Mouse (Mus musculus) fat pad, adult 2 months (tissue): ENCODE data around the gene Psen2.
A peak's percentile ranks its signal among the peaks of the same experiment; 100 is the strongest.

Experiments used
- DNase-seq: peaks from one replicate; pipeline ENCODE4 v3.0.0-alpha.2; 2011; ENCODE audit warnings: low read depth, low spot score; ENCODE audit errors: extremely low read depth

The Psen2 gene

DNA sequence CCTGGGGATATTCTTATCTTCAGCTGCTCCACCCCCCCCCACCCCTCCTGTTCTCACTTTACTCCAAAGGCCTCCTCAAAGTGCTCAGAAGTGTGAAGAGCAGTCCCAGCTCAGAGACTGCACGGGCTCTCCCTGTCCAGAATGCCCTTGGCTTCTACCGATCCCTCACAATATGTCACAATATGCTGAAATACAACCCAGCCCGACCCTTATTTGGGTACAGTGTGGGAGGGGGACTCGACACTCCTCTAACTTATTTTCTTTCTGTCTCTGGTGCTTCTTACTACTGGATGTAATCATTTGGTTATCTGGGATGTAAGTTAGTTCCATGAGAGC, 63.6 kb downstream of the Psen2 start:
- DNase-seq: no peak

DNA sequence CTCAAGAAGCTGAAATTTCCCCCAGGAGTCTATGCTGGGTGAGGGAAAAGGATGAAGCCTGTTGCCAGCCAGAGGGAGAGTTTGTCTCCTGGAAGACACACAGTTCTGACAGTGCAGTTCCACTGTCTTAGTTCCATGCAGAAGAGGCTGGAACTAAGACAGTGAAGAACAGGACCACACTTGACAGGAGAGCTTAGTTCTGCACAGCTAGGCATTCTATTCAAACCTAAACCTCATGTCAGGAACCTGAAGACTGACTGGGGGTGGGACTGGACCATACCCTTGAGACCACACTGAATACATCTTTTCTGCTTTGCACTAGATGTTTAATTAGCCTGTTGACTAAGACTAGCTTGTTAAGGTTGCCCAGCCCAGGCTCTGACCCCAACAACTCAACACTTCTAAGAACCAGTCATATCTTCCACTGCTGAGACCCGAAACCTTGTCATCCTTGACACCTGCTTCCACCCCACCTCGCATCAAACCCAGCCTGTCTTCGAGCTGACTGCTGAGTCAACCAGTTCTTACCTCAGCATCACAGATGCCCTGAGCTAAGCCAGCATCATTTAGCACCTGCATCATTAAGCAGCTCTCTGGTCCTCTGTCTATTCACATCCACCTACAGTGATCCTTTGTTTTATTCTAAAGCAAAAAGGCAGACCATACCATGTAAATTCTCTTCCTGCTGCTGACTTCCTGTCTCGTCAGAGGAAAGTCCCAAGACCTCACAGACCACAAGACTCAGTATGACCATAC, 64.1 kb downstream of the Psen2 start, which contains the start of gene Coq8a:
Gene Coq8a (minus strand): TSS at position 644 of the 756 bp plus-strand sequence.
- no peak for DNase-seq

DNA sequence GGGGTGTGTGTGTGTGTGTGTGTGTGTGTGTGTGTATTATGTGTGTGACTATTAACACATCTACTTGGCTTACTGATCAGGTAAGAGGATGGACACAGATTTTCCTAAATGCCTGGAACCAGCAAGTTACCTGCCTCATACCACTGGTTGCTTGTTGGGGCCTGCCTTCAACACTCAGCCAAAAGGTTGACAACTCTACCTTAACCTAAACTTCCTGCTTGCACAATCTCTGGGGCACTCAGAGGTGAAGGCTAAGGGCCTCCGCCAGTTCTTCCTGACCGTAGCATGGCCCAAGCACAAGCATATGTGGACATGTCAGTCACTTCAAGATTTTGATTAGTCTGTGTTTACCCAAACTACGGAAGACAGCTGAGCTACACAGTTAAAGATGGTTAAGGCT, 65.3 kb downstream of the Psen2 start:
- peak; percentile 80 for DNase-seq

DNA sequence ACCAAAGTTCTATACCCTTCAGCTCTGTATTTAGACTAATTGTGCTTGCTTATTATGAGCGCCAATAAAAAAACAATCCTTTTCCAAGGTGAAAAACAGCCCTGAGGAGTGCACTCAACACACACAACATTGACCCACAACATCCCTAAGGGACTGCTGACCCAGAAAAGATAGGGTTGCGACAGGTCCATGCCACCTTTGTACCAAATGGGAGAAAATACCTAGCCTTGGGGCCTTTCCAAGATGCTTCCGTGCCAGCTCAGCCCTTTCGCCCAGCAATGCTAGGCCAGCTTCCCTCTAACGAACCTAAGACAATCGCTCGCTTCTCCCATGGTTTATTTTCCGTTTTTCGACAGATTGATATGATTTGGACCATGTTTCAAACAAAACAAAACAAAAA, 66.7 kb downstream of the Psen2 start:
- DNase-seq: peak; percentile 40

DNA sequence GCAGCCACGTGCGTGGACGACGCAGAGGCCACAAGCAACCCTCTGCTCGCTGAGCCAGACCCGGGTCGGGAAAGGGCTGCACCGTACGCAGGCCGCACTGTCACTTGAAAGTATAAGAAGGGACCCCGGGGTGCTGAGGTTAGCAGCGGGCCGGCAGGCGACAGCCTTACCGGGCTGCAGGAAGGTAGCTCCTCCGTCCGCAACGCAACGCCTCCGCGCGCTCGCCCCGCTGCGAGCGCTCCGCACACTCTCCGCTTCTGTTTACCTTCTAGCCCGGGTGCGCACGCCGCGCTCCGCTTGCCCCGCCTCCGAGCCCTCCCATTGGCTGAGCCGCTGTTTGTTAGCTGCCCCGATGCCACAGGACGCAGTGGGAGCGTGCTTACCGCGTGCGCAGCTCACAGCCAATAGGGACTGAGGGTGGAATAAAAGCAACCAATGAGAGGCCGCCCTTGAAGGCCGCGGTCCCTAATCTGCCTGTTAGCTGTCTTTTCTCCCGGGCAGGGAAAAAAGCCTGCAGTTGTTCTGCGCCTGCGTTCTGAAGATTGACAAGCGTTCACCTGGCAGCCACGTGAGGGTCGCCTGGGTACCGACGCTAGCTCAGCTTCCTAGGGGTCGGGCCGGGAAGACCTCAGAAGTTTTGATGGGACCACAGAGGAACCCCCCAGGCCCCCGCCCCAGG, 67.4 kb downstream of the Psen2 start:
- DNase-seq: peak; percentile 80

DNA sequence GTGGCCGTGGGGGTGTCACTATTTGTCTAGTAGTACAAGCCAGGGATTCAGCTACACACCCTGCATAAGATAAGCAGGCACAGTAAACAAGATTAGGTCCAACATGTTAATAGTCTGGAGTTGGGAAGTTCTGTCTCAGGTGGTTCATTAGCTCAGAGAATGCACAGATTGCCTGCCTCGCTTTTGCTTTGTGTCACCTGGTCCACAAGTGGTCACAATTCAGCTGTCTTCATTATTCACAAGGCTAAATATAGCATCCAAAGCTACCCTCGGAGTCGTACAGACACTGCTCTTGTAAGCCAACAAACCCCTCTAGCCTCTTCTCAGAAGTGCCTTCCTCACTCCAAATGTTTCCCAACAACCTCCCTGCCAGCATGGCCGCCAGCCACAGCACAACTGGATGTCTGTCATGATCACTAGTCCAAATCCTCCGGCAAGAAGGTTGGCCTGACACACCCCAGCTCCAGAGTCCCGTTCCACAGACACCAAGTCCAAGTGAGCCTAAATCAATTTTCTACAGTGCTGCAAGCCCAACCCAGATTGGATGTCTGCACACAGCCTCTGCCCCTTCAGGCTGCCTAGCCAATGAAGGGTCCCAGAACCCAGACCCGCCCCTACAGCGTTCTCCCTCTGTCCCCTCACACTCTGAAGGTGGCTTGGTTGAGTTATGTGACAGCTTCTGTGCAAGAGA, 68.3 kb downstream of the Psen2 start:
- no peak for DNase-seq

DNA sequence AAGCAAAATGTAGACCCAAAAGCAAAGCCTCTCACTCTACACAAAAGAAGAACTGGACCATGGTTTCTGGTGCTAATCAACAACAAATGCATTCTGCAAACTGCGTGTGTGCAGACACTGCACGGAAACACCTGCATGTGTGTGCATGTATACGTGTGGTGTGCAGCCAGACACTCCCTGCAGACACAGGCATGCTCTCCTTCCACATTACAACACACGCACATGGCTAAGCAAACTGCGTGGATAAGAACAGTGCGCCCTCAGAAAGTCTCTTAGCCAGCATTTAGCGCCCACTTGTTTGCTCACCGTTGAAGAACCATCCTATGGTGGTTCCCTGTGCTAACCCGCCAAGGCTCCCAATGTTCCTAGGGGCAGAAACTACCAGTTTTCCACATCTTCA, 69.2 kb downstream of the Psen2 start:
- no peak for DNase-seq

DNA sequence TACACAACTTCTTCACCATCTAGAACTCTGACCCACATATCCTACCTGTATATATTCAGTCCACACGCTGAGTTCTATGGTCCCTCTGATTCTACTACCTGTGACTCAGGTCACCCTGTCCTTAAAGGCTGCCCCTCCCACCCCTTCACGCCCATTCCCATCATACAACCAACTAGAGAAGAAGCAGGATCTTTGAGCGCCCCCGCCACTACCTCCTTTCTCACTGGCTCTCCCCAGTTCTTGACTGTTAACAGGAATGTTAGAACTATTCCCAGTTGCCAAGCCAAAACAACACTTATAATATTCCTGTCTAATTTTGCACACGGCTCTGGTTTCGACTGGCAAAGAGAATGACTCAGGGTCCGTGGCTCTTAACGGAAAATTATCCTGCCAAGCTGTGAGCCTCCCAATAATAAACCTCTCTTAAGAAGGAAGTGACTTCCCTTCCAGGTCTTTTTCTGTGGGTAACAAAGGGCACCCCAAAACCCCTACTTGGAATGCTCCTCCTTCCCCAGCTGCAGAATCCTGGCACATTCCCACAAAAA, 69.8 kb downstream of the Psen2 start:
- DNase-seq: no peak

DNA sequence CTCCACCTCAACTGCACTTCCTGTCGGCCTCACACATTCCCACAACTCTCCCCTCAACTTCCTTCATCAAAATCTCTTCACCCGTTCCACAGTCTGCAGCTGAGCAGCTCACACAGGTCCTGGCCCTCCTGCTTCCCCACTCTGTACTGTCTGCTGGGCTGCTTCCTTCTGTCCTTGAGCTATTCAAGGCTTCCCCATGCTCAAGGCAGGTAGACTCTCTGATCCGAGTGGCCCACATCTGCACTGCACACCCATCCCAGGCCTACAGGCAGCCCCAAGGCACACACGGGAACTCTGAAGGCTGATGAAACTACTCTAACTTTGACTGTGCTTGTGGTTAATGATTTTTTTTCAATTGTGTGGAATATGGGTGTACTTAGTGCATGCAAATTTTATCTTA, 70.4 kb downstream of the Psen2 start:
- DNase-seq: no peak

DNA sequence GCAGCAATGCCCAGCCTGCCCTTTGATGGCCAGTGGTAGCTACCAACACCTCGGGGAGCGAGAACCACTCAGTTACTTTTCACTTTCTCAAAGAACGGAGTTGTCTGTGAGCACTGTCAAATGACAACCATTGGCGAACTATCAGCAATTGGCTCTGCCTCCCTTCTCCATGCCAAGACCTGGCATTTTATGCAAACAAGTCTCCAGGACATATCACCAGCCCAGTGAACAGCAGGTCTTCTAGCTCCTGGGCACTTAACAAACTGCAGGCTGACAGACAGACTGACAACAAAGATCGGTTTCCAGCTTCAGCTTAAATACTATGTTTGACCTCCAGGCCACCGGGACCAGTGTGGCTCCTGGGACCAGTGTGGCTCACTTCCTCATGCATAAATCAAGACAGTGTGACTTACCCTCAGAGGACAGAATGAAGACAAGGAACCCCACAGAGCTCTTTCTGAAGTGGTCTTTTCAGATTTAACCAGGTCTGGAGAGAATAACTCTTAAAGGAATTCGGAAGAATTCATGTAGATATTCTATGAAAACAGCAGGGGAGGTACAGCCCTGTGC, 71.5 kb downstream of the Psen2 start:
- no peak for DNase-seq

DNA sequence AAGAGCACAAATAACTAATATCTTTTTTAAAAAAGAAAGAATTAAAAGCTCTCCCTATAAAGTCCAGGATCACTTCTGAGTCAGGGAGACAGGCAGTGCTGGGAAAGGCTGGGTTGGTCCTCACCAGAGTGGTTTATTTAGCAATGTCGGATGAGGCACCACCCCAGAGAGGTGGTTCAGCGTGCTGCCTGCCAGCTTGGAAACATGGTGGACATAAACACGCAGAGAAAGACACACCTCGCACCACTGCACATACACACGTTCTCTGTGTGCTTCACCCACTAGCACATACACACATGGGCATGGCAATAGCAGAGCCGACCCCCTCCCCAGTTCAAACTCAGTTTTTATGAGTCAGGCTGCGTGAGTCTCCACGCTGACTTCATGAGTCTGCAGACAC, 72.1 kb downstream of the Psen2 start:
- DNase-seq: no peak

DNA sequence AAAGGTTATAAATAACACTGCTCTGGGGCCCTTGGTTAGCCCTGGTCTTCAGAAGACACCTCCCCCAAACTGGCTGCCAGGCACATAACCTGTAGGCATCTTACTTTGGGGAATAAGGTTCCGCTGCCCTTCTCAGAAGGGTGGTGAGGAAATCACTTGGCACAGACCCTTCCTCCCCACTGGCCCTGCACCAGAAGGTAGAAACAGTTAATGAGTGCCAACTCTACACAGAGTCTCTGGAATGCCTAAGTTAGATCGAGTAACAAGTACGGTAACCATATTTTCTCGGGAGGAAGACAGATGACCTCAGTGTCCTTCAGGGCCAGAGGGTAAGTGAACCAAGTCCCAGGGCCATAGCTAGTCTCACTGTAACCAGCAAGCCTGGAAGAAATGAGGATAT, 74.3 kb downstream of the Psen2 start:
- DNase-seq: peak; percentile 52

DNA sequence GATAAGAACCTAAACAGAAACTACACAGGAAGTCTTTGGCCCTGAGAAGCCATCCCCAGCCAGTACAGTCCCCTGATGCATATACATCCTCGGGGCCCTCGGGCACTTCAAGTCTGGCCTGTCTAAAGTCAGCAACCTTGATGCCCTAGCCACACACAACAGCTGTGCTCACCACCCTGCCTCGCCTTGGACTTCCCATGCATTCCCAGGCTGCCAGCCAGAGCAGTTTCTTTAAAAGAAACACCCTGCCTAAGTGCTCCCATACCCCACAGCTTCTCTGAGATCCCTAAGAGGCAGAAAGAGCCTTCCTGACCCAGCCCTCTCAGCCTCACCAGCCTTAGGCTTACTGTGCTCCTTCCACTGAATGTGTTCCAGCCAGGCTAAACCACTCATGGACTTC, 76.9 kb downstream of the Psen2 start:
- DNase-seq: no peak

DNA sequence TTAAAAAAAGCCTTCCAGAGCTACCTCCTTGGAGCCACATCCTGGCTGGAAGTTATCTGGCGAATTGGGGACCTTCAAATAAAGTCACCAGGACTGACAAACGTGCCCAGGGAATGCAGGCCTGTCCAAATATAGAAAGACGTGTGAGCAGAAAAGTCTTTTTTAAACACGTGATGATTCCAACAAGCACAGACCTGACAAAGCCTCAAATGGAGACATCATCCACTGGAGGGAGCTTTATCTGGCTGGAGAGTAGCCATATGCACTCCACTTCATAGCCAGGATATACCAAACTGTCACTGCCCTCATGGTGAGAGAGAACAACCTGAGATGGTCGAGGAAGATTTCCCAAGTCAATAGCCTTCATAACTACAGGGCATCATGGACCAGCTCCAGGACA, 77.4 kb downstream of the Psen2 start:
- no peak for DNase-seq

DNA sequence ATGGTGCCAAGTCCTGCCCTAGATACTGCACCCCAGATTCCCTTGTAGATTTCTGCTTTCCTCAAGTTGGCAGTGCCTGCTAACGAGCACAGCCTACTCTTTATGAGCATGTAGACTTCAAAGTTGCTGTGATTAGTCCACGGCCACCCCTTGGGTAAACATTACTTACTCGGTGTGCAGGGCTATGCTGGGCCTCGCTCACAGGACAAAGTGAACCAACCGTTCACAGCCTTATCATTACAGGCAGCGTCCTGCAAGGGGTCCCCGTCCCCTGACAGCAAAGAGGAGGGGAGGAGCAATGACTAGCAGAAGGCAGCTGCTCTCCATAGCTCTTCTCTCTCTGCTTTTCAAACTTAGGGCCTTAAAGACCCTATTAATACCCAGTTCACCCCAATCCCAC, 78.5 kb downstream of the Psen2 start:
- no peak for DNase-seq

DNA sequence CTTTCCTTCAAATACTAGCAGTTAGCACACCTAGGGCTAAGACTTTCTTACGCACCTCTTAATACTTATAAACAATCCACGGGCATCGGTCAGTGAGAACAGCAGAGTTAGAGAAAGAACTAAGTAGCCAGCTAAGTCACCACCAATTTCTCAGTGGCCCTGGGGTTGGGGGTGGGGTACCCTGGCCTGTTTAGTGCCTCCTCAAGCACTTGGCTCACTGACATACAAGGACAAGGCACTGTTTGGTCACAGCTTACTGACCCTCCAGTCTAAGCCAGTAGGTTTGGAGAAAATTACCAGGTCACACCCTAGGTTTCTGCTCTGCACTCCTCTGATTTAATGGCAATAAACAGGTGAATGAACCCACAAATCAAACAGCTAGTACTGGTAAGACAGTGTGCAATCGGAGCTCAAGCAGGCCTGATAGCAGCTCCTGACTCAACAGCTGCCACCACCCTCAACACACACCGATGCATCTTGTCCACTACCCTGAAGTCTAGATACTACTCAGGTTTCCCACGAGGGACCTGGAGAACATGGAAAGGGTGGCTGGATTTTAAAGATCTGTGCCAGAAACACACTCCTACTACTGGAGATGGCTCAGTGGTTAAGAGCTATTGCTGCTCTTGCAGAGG, 79.6 kb downstream of the Psen2 start:
- no peak for DNase-seq

DNA sequence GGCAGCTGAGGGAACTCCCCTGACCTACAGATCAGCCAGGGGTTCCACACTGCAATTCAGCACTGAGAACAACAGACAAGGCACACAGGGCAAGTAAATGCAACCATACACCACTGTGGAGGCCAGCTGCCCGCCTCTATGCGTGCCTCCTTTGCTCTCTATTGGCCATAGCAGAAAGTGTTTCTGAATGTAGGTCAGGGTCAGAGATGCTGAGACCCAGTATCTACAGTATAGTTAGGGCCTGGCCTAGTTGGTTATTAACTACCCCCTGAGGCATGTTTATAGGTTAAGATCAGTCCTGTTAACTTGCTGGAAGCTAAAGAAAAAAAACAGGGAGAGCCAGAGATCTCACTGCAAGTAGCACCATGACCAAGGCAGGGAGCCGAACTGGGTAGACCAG, 80.5 kb downstream of the Psen2 start:
- DNase-seq: no peak

DNA sequence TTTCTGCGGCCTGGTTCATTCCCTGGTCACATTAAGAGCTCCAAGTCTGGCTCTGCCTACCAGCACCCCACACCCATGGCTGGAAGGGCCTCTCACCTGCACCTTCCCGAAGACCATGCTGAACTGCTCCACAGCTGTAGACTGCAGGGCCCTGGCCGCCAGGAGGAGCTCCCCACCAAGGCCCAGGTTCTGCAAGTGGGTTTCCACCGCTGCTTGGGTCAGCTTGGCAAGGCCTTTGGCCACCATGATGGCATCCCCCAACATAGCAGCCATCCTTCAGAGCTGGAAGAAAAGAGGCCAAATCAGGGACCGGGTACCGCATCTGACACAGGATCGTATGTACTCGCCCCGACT, 81.3 kb downstream of the Psen2 start:
- DNase-seq: no peak

DNA sequence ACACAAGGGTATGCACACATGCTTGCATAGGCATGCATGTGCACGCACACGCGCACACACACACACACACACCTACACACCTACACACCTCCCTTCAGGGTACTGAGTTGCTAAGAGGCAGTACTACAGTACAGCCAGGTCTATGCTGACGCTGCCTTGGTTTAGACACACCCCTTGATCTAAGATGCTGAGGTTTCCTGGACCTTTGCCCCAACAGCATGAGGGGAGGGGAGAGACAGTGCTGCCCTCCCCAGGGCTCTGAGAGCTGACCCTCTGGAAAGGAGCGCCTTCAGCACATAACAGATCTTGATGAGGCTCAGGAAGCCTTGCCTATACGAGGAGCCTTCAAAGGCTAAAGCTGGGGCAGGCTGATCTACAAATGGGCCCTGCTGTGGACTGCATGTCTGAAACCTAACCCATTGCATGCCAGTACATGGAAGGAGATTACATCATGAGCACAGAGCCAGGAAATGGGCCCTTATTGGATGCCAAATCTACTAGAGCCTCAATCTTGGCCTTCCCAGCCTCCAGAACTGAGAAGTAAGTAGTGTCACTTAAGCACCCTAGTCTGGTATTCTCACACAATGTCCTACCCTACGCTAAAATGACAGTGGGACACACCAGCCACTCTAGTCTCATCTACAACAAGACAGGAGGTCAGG, 81.8 kb downstream of the Psen2 start:
- DNase-seq: no peak

DNA sequence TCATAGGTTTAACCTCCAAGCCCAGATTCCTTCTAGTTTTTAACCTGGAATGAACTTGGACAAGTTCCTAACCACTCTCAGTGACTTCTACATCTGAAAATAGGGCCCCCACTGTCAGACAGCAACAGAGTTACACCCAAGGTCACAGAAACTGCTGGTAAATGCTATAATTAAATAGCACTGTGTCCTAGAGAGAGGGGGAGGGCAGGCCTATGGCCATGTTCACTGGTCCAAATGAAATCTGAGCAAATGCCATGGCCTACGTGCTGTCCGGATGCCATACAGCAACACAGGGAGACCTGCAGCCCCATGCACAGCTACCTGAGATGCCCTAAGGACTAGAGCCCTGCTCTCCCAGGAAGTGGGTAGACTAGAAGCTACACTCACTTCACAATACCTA, 83.4 kb downstream of the Psen2 start:
- no peak for DNase-seq

DNA sequence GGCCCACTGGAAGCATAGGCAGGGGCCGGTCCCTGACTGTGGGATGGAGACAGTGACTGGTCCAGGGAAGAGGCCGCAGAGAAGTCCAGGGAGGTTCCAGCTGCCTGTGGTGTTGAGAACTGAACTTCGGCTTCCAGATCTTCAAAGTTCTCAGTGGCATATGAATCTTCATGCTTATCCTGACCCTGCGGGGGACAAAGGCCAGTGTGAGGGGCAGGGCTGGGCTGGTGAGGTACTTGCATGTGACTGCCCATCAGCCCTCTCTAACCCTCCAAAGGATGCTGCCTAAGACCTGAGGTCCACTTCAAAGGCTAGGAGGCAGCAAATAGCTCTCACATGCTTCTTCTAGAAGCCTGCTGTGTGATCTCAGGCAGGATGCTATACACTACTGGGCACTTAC, 84.1 kb downstream of the Psen2 start:
- no peak for DNase-seq
